Mouse (Mus musculus) MEL (cell line): Measurements from ENCODE around the gene Cd63. TPM values are rescaled to one million over a fixed set of nuclear protein-coding genes. Genes with fewer than 3 reads are reported as not detected.

Experiments
- DNase-seq: peaks from one replicate; pipeline ENCODE4 v3.0.0; 2011; ENCODE audit warnings: low read depth, low spot score
- H3K27ac ChIP-seq: 2 replicates; pipeline ENCODE4 v1.5.1; 2012; ENCODE audit warnings: low read depth, mild to moderate bottlenecking, control low read depth, low read length, moderate library complexity; ENCODE audit not compliant: control insufficient read depth
- H3K27me3 ChIP-seq, 2 experiments: fragments of 150-350 bp in 1 of 2; sonication (generic) in 1 of 2; 2 replicates each; pipeline ENCODE4 v1.6.1; 2012; ENCODE audit warnings: low read length in 2 of 2, mild to moderate bottlenecking in 2 of 2, improper control_type of control experiment in 1 of 2, moderate library complexity in 1 of 2; ENCODE audit not compliant: insufficient read depth in 2 of 2, control insufficient read depth in 1 of 2
- H3K36me3 ChIP-seq, 2 experiments: 2 replicates each; pipeline ENCODE4 v1.6.1; 2012 to 2014; ENCODE audit warnings: low read length in 2 of 2, improper control_type of control experiment in 1 of 2, inconsistent platforms in 1 of 2, mild to moderate bottlenecking in 1 of 2; ENCODE audit not compliant: insufficient read depth in 2 of 2, control insufficient read depth in 1 of 2
- H3K4me1 ChIP-seq, 2 experiments: fragments of 150-350 bp in 1 of 2; sonication (generic) in 1 of 2; 2 replicates each; pipeline ENCODE4 v1.6.1; 2012; ENCODE audit warnings: low read length in 2 of 2, improper control_type of control experiment in 1 of 2, mild to moderate bottlenecking in 1 of 2; ENCODE audit not compliant: insufficient read depth in 2 of 2, control insufficient read depth in 1 of 2
- H3K4me3 ChIP-seq, 2 experiments: fragments of 150-350 bp in 1 of 2; sonication (generic) in 1 of 2; 2 replicates each; pipeline ENCODE4 v1.5.1; 2012; ENCODE audit warnings: low read depth in 2 of 2, low read length in 2 of 2, mild to moderate bottlenecking in 2 of 2, moderate library complexity in 2 of 2, control low read depth in 1 of 2, improper control_type of control experiment in 1 of 2; ENCODE audit not compliant: control insufficient read depth in 1 of 2, insufficient read depth in 1 of 2
- H3K79me2 ChIP-seq: 2 replicates; pipeline ENCODE4 v1.6.1; 2012; ENCODE audit warnings: mild to moderate bottlenecking, low read length, moderate library complexity; ENCODE audit not compliant: control insufficient read depth, poor library complexity, insufficient read depth
- H3K9ac ChIP-seq: 2 replicates; pipeline ENCODE4 v1.6.1; 2012; ENCODE audit warnings: low read depth, mild to moderate bottlenecking, control low read depth, low read length, moderate library complexity; ENCODE audit not compliant: control insufficient read depth, poor library complexity, severe bottlenecking
- H3K9me3 ChIP-seq: fragments of 150-350 bp; sonication (generic); replicated peaks from 2 replicates; pipeline ENCODE4 v1.6.1; 2012; ENCODE audit warnings: mild to moderate bottlenecking, low read length, improper control_type of control experiment, moderate library complexity; ENCODE audit not compliant: insufficient read depth
- CHD1 ChIP-seq: IDR thresholded peaks from 2 replicates; pipeline ENCODE4 v1.6.1; 2012; ENCODE audit warnings: low read depth, mild to moderate bottlenecking, inconsistent platforms, low read length, improper control_type of control experiment
- CTCF ChIP-seq, 3 experiments: IDR thresholded peaks in 2 of 3; conservative IDR thresholded peaks in 1 of 3; 2 replicates each; pipeline ENCODE4 v1.5.1; 2011 to 2012; ENCODE audit warnings: low read length in 3 of 3, low read depth in 2 of 3, mild to moderate bottlenecking in 2 of 3, improper control_type of control experiment in 1 of 3, inconsistent platforms in 1 of 3, mixed read lengths in 1 of 3, moderate library complexity in 1 of 3; ENCODE audit not compliant: control insufficient read depth in 1 of 3, insufficient read depth in 1 of 3, poor library complexity in 1 of 3, severe bottlenecking in 1 of 3
- E2F4 ChIP-seq: IDR thresholded peaks from 2 replicates; pipeline ENCODE4 v1.6.1; 2011; ENCODE audit warnings: low read depth, low read length, improper control_type of control experiment, borderline replicate concordance
- ELF1 ChIP-seq: IDR thresholded peaks from 2 replicates; pipeline ENCODE4 v1.6.1; 2014; ENCODE audit warnings: low read depth, mild to moderate bottlenecking, inconsistent platforms, low read length, improper control_type of control experiment, moderate library complexity
- GABPA ChIP-seq: IDR thresholded peaks from 2 replicates; pipeline ENCODE4 v1.6.1; 2012; ENCODE audit warnings: low read depth, mild to moderate bottlenecking, inconsistent platforms, low read length, improper control_type of control experiment, moderate library complexity
- HCFC1 ChIP-seq: IDR thresholded peaks from 2 replicates; pipeline ENCODE4 v1.6.1; 2012; ENCODE audit warnings: low read depth, mild to moderate bottlenecking, inconsistent platforms, low read length, improper control_type of control experiment, moderate library complexity
- JUND ChIP-seq: IDR thresholded peaks from 2 replicates; pipeline ENCODE4 v1.6.1; 2011; ENCODE audit warnings: low read depth, mild to moderate bottlenecking, improper control_type of control experiment, low read length
- MAZ ChIP-seq: IDR thresholded peaks from 2 replicates; pipeline ENCODE4 v1.6.1; 2012; ENCODE audit warnings: low read depth, mild to moderate bottlenecking, inconsistent platforms, low read length, improper control_type of control experiment
- MEF2A ChIP-seq: IDR thresholded peaks from 2 replicates; pipeline ENCODE4 v1.6.1; 2014; ENCODE audit warnings: low read depth, mild to moderate bottlenecking, inconsistent platforms, low read length, improper control_type of control experiment; ENCODE audit not compliant: poor library complexity, insufficient replicate concordance, severe bottlenecking; ENCODE audit errors: extremely low read depth
- MXI1 ChIP-seq: IDR thresholded peaks from 2 replicates; pipeline ENCODE4 v1.6.1; 2011; ENCODE audit warnings: mild to moderate bottlenecking, low read depth, low read length, improper control_type of control experiment
- MYC ChIP-seq: IDR thresholded peaks from 2 replicates; pipeline ENCODE4 v1.6.1; 2011; ENCODE audit warnings: low read depth, mild to moderate bottlenecking, low read length, improper control_type of control experiment, moderate library complexity
- NELFE ChIP-seq: IDR thresholded peaks from 2 replicates; pipeline ENCODE4 v1.6.1; 2011; ENCODE audit warnings: low read depth, low read length, improper control_type of control experiment
- NRF1 ChIP-seq: IDR thresholded peaks from 2 replicates; pipeline ENCODE4 v1.6.1; 2014; ENCODE audit warnings: low read depth, mild to moderate bottlenecking, inconsistent platforms, low read length, improper control_type of control experiment, moderate library complexity; ENCODE audit not compliant: poor library complexity, insufficient read depth, severe bottlenecking
- POLR2A ChIP-seq, 2 experiments: IDR thresholded peaks; 2 replicates each; pipeline ENCODE4 v1.6.1; 2011 to 2012; ENCODE audit warnings: low read length in 2 of 2, mild to moderate bottlenecking in 2 of 2, control low read depth in 1 of 2, improper control_type of control experiment in 1 of 2, low read depth in 1 of 2, moderate library complexity in 1 of 2; ENCODE audit not compliant: control insufficient read depth in 1 of 2, insufficient read depth in 1 of 2, poor library complexity in 1 of 2
- POLR2AphosphoS2 ChIP-seq: IDR thresholded peaks from 2 replicates; pipeline ENCODE4 v1.6.1; 2011; ENCODE audit warnings: low read length, improper control_type of control experiment
- RAD21 ChIP-seq: IDR thresholded peaks from 2 replicates; pipeline ENCODE4 v1.6.1; 2011; ENCODE audit warnings: mild to moderate bottlenecking, low read depth, low read length, improper control_type of control experiment
- RCOR1 ChIP-seq: IDR thresholded peaks from 2 replicates; pipeline ENCODE4 v1.6.1; 2012; ENCODE audit warnings: low read depth, mild to moderate bottlenecking, inconsistent platforms, low read length, improper control_type of control experiment
- SIN3A ChIP-seq: IDR thresholded peaks from 2 replicates; pipeline ENCODE4 v1.6.1; 2012; ENCODE audit warnings: low read length, improper control_type of control experiment, inconsistent platforms
- SMC3 ChIP-seq: IDR thresholded peaks from 2 replicates; pipeline ENCODE4 v1.6.1; 2011; ENCODE audit warnings: low read depth, low read length, improper control_type of control experiment
- TBP ChIP-seq: IDR thresholded peaks from 2 replicates; pipeline ENCODE4 v1.8.0; 2011; ENCODE audit warnings: low read depth, low read length, improper control_type of control experiment
- UBTF ChIP-seq: IDR thresholded peaks from 2 replicates; pipeline ENCODE4 v1.6.1; 2012; ENCODE audit warnings: low read depth, mild to moderate bottlenecking, inconsistent platforms, low read length, improper control_type of control experiment, moderate library complexity, borderline replicate concordance; ENCODE audit not compliant: insufficient read depth
- USF1 ChIP-seq: IDR thresholded peaks from 2 replicates; pipeline ENCODE4 v1.6.1; 2014; ENCODE audit warnings: low read depth, mild to moderate bottlenecking, inconsistent platforms, low read length, improper control_type of control experiment, moderate library complexity
- ZC3H11A ChIP-seq: IDR thresholded peaks from 2 replicates; pipeline ENCODE4 v1.6.1; 2012; ENCODE audit warnings: low read depth, mild to moderate bottlenecking, inconsistent platforms, low read length, improper control_type of control experiment
- ZMIZ1 ChIP-seq: IDR thresholded peaks from 2 replicates; pipeline ENCODE4 v1.6.1; 2012; ENCODE audit warnings: low read depth, mild to moderate bottlenecking, inconsistent platforms, low read length, improper control_type of control experiment, moderate library complexity
- ZNF384 ChIP-seq: IDR thresholded peaks from 2 replicates; pipeline ENCODE4 v1.6.1; 2012; ENCODE audit warnings: low read depth, mild to moderate bottlenecking, inconsistent platforms, low read length, improper control_type of control experiment
- polyA plus RNA-seq, 2 experiments: library from polyadenylated mRNA; stranded (reverse) in 1 of 2; unstranded in 1 of 2; fragments of >175 nt in 1 of 2; fragments of >200 nt in 1 of 2; gene quantifications; 2 replicates each; pipeline versions ENCODE4 v1.2.1 to v1.2.4; 2012; ENCODE audit warnings: low replicate concordance in 2 of 2, low read depth in 1 of 2; ENCODE audit not compliant: insufficient read length in 2 of 2, insufficient read depth in 1 of 2, missing spikeins in 1 of 2
- total RNA-seq: library from RNA; depleted of rRNA; stranded (reverse); fragments of 300-350 nt; gene quantifications from 2 replicates; pipeline ENCODE4 v1.2.3, GENCODE M21; 2012

Gene Cd63
- total and polyA plus RNA-seq, 3 experiments = 0.46 to 0.64 TPM; not detected in 1

DNA sequence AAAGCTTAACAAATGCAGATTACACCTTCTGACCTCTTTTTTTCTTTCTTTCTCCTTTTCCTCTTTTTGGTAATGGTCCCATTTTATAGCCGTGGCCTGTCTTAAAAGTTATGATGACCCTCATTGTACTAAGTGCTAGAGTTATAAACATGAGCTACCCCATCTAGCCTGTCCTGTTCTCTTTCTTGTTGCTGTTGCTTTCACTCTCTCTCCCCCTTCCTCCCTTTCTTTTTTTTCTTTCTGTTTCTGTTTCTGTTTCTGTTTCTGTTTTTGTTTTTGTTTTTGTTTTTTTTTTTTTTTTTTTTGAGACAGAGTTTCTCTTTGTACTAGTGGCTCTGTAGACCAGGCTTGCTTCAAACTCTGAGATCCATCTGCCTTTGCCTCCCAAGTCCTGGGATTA, 34.3 kb upstream of the Cd63 start:
- no peak overlapping the region for H3K4me3 ChIP-seq
- H3K9me3 ChIP-seq = no peaks in the 10 kb centered on the region
- H3K4me1 ChIP-seq = no peaks in the 10 kb centered on the region
- no peaks in the 10 kb centered on the region for H3K79me2 ChIP-seq
- DNase-seq = no peak
- TF ChIP-seq ZNF384 = no peak
- TF ChIP-seq GABPA = no peak
- TF ChIP-seq ZC3H11A = no peak
- TF ChIP-seq SMC3 = no peak
- no peak for TF ChIP-seq MYC
- TF ChIP-seq ELF1 = no peak
- no peak for TF ChIP-seq RAD21
- no peak for TF ChIP-seq POLR2AphosphoS2
- no peak for TF ChIP-seq MEF2A
- TF ChIP-seq NRF1 = no peak
- TF ChIP-seq POLR2A (IDR thresholded peaks at IDR 0.05; ENCODE audit: control insufficient read depth in 1 of 2, insufficient read depth in 1 of 2, low read depth in 1 of 2, low read length in 2 of 2, poor library complexity in 1 of 2) = no peak
- TF ChIP-seq SIN3A = no peak
- no peak for TF ChIP-seq E2F4
- no peak for TF ChIP-seq RCOR1
- TF ChIP-seq, all 39 proteins: peak for 0
- Histone ChIP-seq H3K27me3 (no peaks in the 10 kb centered on the region), H3K27ac (no peak overlapping the region), H3K9ac (no peak overlapping the region), H3K36me3 (peaks cover 0 to 18% of the 10 kb centered on the region in 2 experiments; a peak in 2 of 4 replicates)

- TF ChIP-seq CTCF (IDR thresholded peaks at IDR 0.05 in 2 of 3, conservative IDR thresholded peaks at IDR 0.05 in 1 of 3; ENCODE audit: control insufficient read depth in 1 of 3, insufficient read depth in 1 of 3, low read depth in 2 of 3, low read length in 3 of 3, poor library complexity in 1 of 3, severe bottlenecking in 1 of 3) (no peak), ZNF384 (no peak), MXI1 (no peak), RAD21 (no peak), NELFE (no peak), JUND (no peak), HCFC1 (no peak), MAZ (no peak), E2F4 (no peak), SIN3A (no peak), CHD1 (no peak), NRF1 (no peak), POLR2A (IDR thresholded peaks at IDR 0.05; ENCODE audit: control insufficient read depth in 1 of 2, insufficient read depth in 1 of 2, low read depth in 1 of 2, low read length in 2 of 2, poor library complexity in 1 of 2) (no peak), TBP (no peak), MYC (no peak), SMC3 (no peak), USF1 (no peak), ZMIZ1 (no peak), UBTF (no peak), GABPA (no peak)
- peaks cover 0 to 31% of the 10 kb centered on the region in 2 experiments; a peak in 2 of 4 replicates for H3K36me3 ChIP-seq
- no peak for DNase-seq
- no peaks in the 10 kb centered on the region for H3K9me3 ChIP-seq
- no peak overlapping the region for H3K9ac ChIP-seq
- H3K27me3 ChIP-seq = no peaks in the 10 kb centered on the region
- no peak overlapping the region for H3K27ac ChIP-seq
- no peaks in the 10 kb centered on the region for H3K4me1 ChIP-seq
- no peak overlapping the region for H3K4me3 ChIP-seq
- no peaks in the 10 kb centered on the region for H3K79me2 ChIP-seq
These were observed 30.4 kb upstream of the Cd63 start for GRCm38 (mm10) chr10:128870341-128870740.
